Mouse (Mus musculus) heart, embryonic 11.5 days (tissue): Measurements from ENCODE around the gene Fgr. TPM values are rescaled to one million over a fixed set of nuclear protein-coding genes. Genes with fewer than 3 reads are reported as not detected.
"Not testable (repeated sequence)": the region's sequence is repeated elsewhere in the genome, so short reads cannot be mapped to it uniquely, and the experiment has no call there.

Experiments used
- ATAC-seq: fragments of 200-750 bp; cut with Nextera tagmentation; replicated peaks from 2 replicates; pipeline ENCODE4 v1.8.0; 2017; ENCODE audit warnings: moderate library complexity; ENCODE audit not compliant: insufficient number of reproducible peaks, low FRiP score, low TSS enrichment
- H3K27ac ChIP-seq: fragments of 300-500 bp; sonication (generic); 2 replicates; pipeline ENCODE4 v1.5.1; 2014; ENCODE audit warnings: mild to moderate bottlenecking, low read depth, low read length
- H3K27me3 ChIP-seq: fragments of 300-500 bp; sonication (generic); 2 replicates; pipeline ENCODE4 v1.6.1; 2014; ENCODE audit warnings: mild to moderate bottlenecking, low read length, mixed read lengths; ENCODE audit not compliant: control insufficient read depth, insufficient read depth
- H3K36me3 ChIP-seq: fragments of 300-500 bp; sonication (generic); 2 replicates; pipeline ENCODE4 v1.6.1; 2014; ENCODE audit warnings: mild to moderate bottlenecking, low read length, moderate library complexity, mixed read lengths; ENCODE audit not compliant: control insufficient read depth, insufficient read depth
- H3K4me1 ChIP-seq: fragments of 300-500 bp; sonication (generic); 2 replicates; pipeline ENCODE4 v1.6.1; 2014; ENCODE audit warnings: low read length; ENCODE audit not compliant: control insufficient read depth, insufficient read depth
- H3K4me2 ChIP-seq: fragments of 300-500 bp; sonication (generic); 2 replicates; pipeline ENCODE4 v1.6.1; 2014; ENCODE audit warnings: mild to moderate bottlenecking, moderate library complexity
- H3K4me3 ChIP-seq: fragments of 300-500 bp; sonication (generic); 2 replicates; pipeline ENCODE4 v1.5.1; 2014; ENCODE audit warnings: low read depth, low read length
- H3K9ac ChIP-seq: fragments of 300-500 bp; sonication (generic); 2 replicates; pipeline ENCODE4 v1.6.1; 2014; ENCODE audit warnings: mild to moderate bottlenecking, low read depth, low read length, moderate library complexity
- H3K9me3 ChIP-seq: fragments of 300-500 bp; sonication (generic); replicated peaks from 2 replicates; pipeline ENCODE4 v1.6.1; 2016; ENCODE audit warnings: low read length; ENCODE audit not compliant: control insufficient read depth
- WGBS: fragments of 180-500 bp; shearing (Covaris S2); extraction: QIAGEN DNeasy Blood & Tissue Kit; methylation state at CpG from one replicate; pipeline ENCODE4 v1.1.7; 2014; ENCODE audit not compliant: insufficient replicate concordance; 5-methylcytosine and 5-hydroxymethylcytosine counted together
- polyA plus RNA-seq: library from polyadenylated mRNA; unstranded; fragments of >200 nt; fragmentation: Nextera tagmentation; extraction: Ambion mirVana; gene quantifications from 2 replicates; pipeline ENCODE4 v1.2.1, GENCODE M21; 2014

Gene Fgr
- polyA plus RNA-seq = 0.40 and 0.63 TPM in 2 replicates

- ATAC-seq = no peak
- peak within 1 kb of the TSS; percentile 22 for H3K4me3 ChIP-seq
- peak within 1 kb of the TSS; percentile 44; the same call in 1 of the 2 replicates for H3K9ac ChIP-seq
- peaks cover 21% of the 10 kb centered on the region for H3K4me1 ChIP-seq
- 10% methylated on average over 21 of the region's 21 CpGs for WGBS
- no peaks in the 10 kb centered on the region for H3K36me3 ChIP-seq
- peak within 1 kb of the TSS; percentile 52 for H3K4me2 ChIP-seq
- no peaks in the 10 kb centered on the region for H3K9me3 ChIP-seq
- H3K27me3 ChIP-seq = peaks cover 39% of the 10 kb centered on the region
- no peak within 1 kb of the TSS for H3K27ac ChIP-seq
Measured at GRCm38 (mm10) chr4:132973814-132974398, at the start of gene Fgr. Gene Fgr, plus strand, starts transcription at chr4:132974095.

GRCm38 (mm10) chr4:132926520-132926919 lies 47.4 kb upstream of the Fgr start:
- not testable (repeated sequence) for H3K4me2 ChIP-seq, H3K4me3 ChIP-seq, ATAC-seq, H3K9ac ChIP-seq, H3K36me3 ChIP-seq, H3K4me1 ChIP-seq, H3K27ac ChIP-seq, H3K9me3 ChIP-seq, H3K27me3 ChIP-seq
- WGBS = 70% methylated on average over 2 of the region's 2 CpGs

- no peak overlapping the region for H3K4me2 ChIP-seq
- H3K36me3 ChIP-seq = no peaks in the 10 kb centered on the region
- H3K4me1 ChIP-seq = no peaks in the 10 kb centered on the region
- no peak overlapping the region for H3K27ac ChIP-seq
- ATAC-seq = no peak
- WGBS = 10% methylated on average over 8 of the region's 8 CpGs
- H3K27me3 ChIP-seq = no peaks in the 10 kb centered on the region
- H3K9ac ChIP-seq = no peak overlapping the region
- no peaks in the 10 kb centered on the region for H3K9me3 ChIP-seq
- H3K4me3 ChIP-seq = no peak overlapping the region
Measured at GRCm38 (mm10) chr4:132930784-132931183, 43.1 kb upstream of the Fgr start.

GRCm38 (mm10) chr4:132932752-132933404 lies 41.0 kb upstream of the Fgr start:
- Histone ChIP-seq H3K9me3 (no peaks in the 10 kb centered on the region), H3K4me1 (no peaks in the 10 kb centered on the region), H3K27me3 (no peaks in the 10 kb centered on the region), H3K4me2 (no peak overlapping the region), H3K36me3 (no peaks in the 10 kb centered on the region), H3K9ac (no peak overlapping the region), H3K4me3 (no peak overlapping the region), H3K27ac (no peak overlapping the region)
- ATAC-seq = no peak
- WGBS = 76% methylated on average over 4 of the region's 4 CpGs

DNA sequence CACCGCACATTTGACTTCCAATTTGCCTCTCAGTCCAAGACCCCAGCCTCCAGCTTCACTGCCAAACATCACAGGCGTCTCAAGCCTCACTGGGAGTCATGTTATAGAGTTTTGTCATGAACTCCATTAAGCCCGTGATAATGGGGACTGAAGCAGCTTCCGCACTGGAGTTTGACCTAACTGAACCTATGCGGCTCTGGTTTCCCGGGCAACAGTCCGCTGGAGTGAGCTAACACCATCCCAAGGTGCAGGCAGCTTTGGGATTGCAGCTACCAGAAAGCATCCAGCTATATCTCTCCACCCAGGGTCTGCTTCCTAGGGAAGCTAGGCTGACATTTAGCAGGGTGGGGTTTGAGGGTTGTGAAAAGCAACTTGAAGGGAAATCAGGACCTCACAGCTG lies 39.3 kb upstream of the Fgr start:
- H3K27me3 ChIP-seq = no peaks in the 10 kb centered on the region
- no peak overlapping the region for H3K4me3 ChIP-seq
- H3K27ac ChIP-seq = no peak overlapping the region
- H3K9ac ChIP-seq = no peak overlapping the region
- H3K4me1 ChIP-seq = no peaks in the 10 kb centered on the region
- H3K36me3 ChIP-seq = no peaks in the 10 kb centered on the region
- no peak for ATAC-seq
- 29% methylated on average over 7 of the region's 7 CpGs for WGBS
- H3K9me3 ChIP-seq = no peaks in the 10 kb centered on the region
- peak overlapping the region; percentile 11; the same call in 1 of the 2 replicates for H3K4me2 ChIP-seq

DNA sequence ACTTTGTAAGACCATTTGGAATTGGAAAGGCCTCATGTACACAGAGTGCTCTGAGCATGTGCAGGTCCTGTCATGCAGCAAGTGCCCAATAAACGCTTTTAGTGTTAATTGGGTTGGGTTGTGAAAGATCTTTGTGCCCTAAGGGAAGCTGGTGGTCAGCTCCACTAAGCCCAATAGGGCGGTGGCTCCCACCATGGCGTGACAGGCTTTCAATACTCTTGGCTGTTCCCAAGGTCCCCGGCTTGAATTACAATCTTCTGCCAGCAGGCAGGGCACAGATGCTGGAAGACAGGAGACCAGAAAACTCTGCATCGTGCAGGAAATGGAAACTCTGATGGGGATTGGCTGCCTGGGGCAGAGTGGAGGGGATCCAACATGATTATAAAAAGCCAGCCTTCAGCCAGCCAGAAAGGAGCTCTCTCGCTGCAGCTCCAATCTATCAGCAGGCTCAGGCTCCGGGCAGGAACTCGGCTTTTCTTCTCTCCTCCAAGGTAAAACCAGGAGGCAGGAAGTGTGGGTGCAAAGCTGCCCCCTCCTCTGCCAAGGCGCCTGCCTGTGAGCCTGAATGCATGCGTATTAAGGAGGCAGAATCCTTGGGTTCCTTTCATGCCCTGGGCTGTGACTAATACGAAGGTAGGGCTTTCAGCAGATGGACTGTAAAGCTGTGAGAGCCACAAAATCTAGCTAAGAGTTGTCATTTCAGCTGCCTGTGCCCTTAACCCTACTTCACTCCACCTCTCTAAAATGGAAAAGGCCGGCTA lies 35.5 kb upstream of the Fgr start:
- no peak overlapping the region for H3K9ac ChIP-seq
- 49% methylated on average over 12 of the region's 12 CpGs for WGBS
- no peak overlapping the region for H3K4me3 ChIP-seq
- peak overlapping the region; percentile 29; the same call in 1 of the 2 replicates for H3K4me2 ChIP-seq
- no peaks in the 10 kb centered on the region for H3K36me3 ChIP-seq
- ATAC-seq = no peak
- 0 out of 2 replicates have a peak, but pooled peaks cover 4% of the 10 kb centered on the region for H3K27me3 ChIP-seq
- H3K27ac ChIP-seq = peak overlapping the region; percentile 79
- H3K4me1 ChIP-seq = no peaks in the 10 kb centered on the region
- no peaks in the 10 kb centered on the region for H3K9me3 ChIP-seq

DNA sequence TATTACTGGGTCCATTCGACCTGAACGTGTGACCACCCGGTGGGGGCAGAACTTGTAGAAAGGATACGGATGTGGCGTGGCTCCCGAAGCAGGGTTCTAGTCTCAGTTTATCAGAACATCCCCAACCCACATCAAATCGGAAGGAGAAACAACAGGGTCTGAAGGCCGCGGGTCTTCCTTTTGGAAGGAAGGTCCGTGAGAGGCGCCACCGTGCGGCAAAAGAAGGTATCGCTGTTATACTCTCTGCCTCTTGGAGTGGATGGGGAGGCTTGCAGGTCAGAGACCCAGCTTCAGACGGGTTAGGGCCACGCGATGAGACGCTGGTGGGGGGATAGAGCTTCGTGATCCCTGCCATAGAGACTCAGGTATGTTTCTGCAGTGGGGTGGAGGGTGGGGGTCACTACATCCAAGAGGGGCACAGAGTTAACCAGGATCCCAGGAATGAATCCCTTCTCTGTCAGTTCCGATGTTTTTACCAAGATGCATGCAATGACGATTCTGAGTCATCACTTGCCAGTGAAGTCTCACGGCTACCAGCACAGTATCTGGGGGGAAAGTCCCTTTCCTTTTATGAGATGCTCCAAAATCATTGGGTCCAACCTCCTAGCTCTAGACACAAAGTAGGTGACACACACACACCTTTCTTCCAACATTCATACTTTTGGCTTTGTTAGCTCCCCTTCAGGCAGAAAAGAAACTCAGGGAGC lies 34.3 kb upstream of the Fgr start:
- no peak overlapping the region for H3K9ac ChIP-seq
- no peak overlapping the region for H3K4me3 ChIP-seq
- 23% methylated on average over 22 of the region's 22 CpGs for WGBS
- ATAC-seq = no peak
- no peaks in the 10 kb centered on the region for H3K9me3 ChIP-seq
- no peak overlapping the region for H3K27ac ChIP-seq
- H3K4me2 ChIP-seq = no peak overlapping the region
- H3K4me1 ChIP-seq = peaks cover 1% of the 10 kb centered on the region; the same call in 1 of the 2 replicates
- 0 out of 2 replicates have a peak, but pooled peaks cover 4% of the 10 kb centered on the region for H3K27me3 ChIP-seq
- no peaks in the 10 kb centered on the region for H3K36me3 ChIP-seq

DNA sequence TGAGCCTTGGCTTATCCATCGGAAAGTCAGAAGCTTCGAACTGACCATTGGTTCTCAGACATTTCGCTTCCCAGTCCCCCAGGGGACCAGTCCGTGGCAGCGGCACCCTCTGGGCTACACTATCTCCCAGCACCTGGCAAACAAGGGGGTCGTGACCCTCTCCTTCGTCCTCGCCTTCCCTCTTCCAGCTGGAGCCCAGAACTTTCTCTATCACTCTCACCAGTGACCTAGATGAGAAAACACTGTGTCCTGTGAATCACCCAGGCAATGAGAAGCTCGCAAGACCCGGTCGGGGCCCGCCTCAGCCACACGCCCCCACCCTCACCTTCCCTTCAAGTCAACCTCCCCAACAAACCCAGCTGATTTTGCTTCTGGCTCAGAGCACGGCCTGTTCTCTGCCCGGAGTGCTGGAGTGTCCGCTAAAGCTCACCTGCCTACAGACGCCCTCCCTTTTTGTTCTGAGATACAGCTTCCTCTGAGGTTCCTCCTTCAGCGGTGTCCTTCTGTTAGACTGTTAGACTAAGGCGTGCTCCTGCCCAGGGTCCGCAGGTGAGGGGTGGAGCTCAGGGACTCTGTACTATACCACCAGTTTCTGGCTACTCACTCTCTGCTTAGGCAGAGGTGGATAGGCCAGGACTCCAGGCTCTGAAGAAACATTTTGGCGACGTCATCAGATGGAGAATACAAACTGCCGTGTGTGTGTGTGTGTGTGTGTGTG lies 32.7 kb upstream of the Fgr start:
- Histone ChIP-seq H3K4me2 (no peak overlapping the region), H3K4me1 (peaks cover 14% of the 10 kb centered on the region), H3K9ac (0 out of 2 replicates have a peak overlapping the region, but pooled peaks have one; percentile 16), H3K36me3 (no peaks in the 10 kb centered on the region), H3K27me3 (0 out of 2 replicates have a peak, but pooled peaks cover 4% of the 10 kb centered on the region), H3K9me3 (no peaks in the 10 kb centered on the region), H3K27ac (no peak overlapping the region), H3K4me3 (no peak overlapping the region)
- 52% methylated on average over 23 of the region's 23 CpGs for WGBS
- no peak for ATAC-seq
